Mouse (Mus musculus): Measurements from ENCODE around the gene Vmn1r68. TPM values are rescaled to one million over a fixed set of nuclear protein-coding genes. Genes with fewer than 3 reads are reported as not detected.
A peak's percentile ranks its signal among the peaks of the same experiment; 100 is the strongest.

Vmn1r68 gene
- polyA plus RNA-seq (2015; fragmentation: Nextera tagmentation; extraction: Ambion mirVana) = not detected in 2 replicates

GRCm38 (mm10) chr7:10558385-10558784, at the start of gene Vmn1r68:
Gene Vmn1r68, minus strand, starts transcription at chr7:10558485.
- no peaks in the 10 kb centered on the region for H3K9me3 ChIP-seq
- H3K4me2 ChIP-seq = no peak within 1 kb of the TSS
- H3K27me3 ChIP-seq = no peaks in the 10 kb centered on the region
- no peaks in the 10 kb centered on the region for H3K4me1 ChIP-seq
- no peak within 1 kb of the TSS for H3K9ac ChIP-seq
- no peak within 1 kb of the TSS for H3K4me3 ChIP-seq
- no peaks in the 10 kb centered on the region for H3K36me3 ChIP-seq
- WGBS = 79% methylated on average over 2 of the region's 2 CpGs
- ATAC-seq (ENCODE audit: insufficient number of reproducible peaks, low FRiP score, low TSS enrichment, low read depth) = no peak
- H3K27ac ChIP-seq = no peak within 1 kb of the TSS

DNA sequence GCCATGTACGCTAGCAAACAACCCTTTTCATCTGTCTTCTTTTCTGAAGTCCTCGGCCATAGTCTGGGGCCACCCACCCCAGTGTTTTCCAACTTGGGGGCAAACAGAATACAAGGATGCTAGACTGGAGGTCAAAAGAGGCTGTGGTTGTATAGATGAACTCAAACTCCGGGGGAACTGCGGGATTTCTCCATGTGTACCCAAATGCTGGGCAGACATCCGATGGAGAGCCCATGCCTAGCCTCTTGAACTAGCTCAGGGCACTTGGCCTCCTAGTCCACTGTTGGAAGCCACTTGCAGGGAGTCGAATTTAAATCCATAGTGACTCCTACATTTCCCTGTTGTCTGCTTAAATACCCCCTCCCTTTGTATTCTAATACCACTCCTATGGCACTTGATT, 62.7 kb downstream of the Vmn1r68 start:
- Histone ChIP-seq H3K4me3 (peak overlapping the region; percentile 60), H3K27me3 (no peaks in the 10 kb centered on the region), H3K4me1 (peaks cover 13% of the 10 kb centered on the region), H3K9ac (no peak overlapping the region), H3K36me3 (peaks cover 16% of the 10 kb centered on the region), H3K4me2 (peak overlapping the region; percentile 54), H3K9me3 (no peaks in the 10 kb centered on the region), H3K27ac (no peak overlapping the region)
- 0 out of 2 replicates have a peak, but pooled peaks have one; percentile 3 for ATAC-seq (ENCODE audit: insufficient number of reproducible peaks, low FRiP score, low TSS enrichment, low read depth)
- WGBS = 30% methylated on average over 6 of the region's 6 CpGs

- Histone ChIP-seq H3K4me3 (peak within 1 kb of the TSS; percentile 60), H3K27me3 (no peaks in the 10 kb centered on the region), H3K27ac (peak within 1 kb of the TSS; percentile 62; the same call in 1 of the 2 replicates), H3K4me1 (peaks cover 13% of the 10 kb centered on the region), H3K4me2 (peak within 1 kb of the TSS; percentile 54), H3K36me3 (peaks cover 22% of the 10 kb centered on the region), H3K9me3 (no peaks in the 10 kb centered on the region), H3K9ac (peak within 1 kb of the TSS; percentile 62)
- ATAC-seq (ENCODE audit: insufficient number of reproducible peaks, low FRiP score, low TSS enrichment, low read depth) = peak; percentile 97
- 1% methylated on average over 33 of the region's 33 CpGs for WGBS
Observed at GRCm38 (mm10) chr7:10494786-10495521, 63.3 kb downstream of the Vmn1r68 start, which contains the start of gene Zik1. Gene Zik1, minus strand, starts transcription at chr7:10495394.

GRCm38 (mm10) chr7:10480588-10481233, 77.6 kb downstream of the Vmn1r68 start:
- no peak overlapping the region for H3K4me2 ChIP-seq
- WGBS = 64% methylated on average over 18 of the region's 18 CpGs

DNA sequence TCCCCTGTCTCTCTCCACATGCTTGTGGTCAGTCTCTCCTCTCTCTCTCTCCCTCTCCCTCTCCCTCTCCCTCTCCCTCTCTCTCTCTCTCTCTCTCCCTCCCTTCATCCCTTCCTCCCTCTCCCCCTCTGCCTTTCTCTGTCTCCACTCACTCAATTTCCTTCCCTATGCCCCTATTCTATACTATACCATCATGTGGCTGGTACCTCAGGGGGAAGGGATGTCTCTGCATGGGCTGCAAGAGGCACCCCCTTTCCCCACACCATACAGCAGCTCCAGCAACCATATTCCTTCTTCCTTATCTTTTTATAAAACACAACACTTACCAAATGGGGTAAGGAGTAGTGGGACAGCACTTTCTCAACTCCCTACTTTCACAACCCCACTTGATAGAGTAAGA, 78.5 kb downstream of the Vmn1r68 start:
- no peak overlapping the region for H3K4me2 ChIP-seq
- H3K4me3 ChIP-seq = no peak overlapping the region
- H3K9ac ChIP-seq = no peak overlapping the region
- no peak for ATAC-seq (ENCODE audit: insufficient number of reproducible peaks, low FRiP score, low TSS enrichment, low read depth)
- H3K36me3 ChIP-seq = no peaks in the 10 kb centered on the region
- no peak overlapping the region for H3K27ac ChIP-seq
- no peaks in the 10 kb centered on the region for H3K9me3 ChIP-seq
- H3K4me1 ChIP-seq = no peaks in the 10 kb centered on the region
- H3K27me3 ChIP-seq = no peaks in the 10 kb centered on the region

More at GRCm38 (mm10) chr7:10480588-10481233, 77.6 kb downstream of the Vmn1r68 start:
- Histone ChIP-seq H3K4me1 (no peaks in the 10 kb centered on the region), H3K9me3 (no peaks in the 10 kb centered on the region), H3K4me3 (peak overlapping the region; percentile 17), H3K9ac (no peak overlapping the region), H3K27me3 (no peaks in the 10 kb centered on the region), H3K36me3 (no peaks in the 10 kb centered on the region), H3K27ac (no peak overlapping the region)
- no peak for ATAC-seq (ENCODE audit: insufficient number of reproducible peaks, low FRiP score, low TSS enrichment, low read depth)

- no peak overlapping the region for H3K4me2 ChIP-seq
- H3K36me3 ChIP-seq = no peaks in the 10 kb centered on the region
- H3K27me3 ChIP-seq = no peaks in the 10 kb centered on the region
- no peak overlapping the region for H3K9ac ChIP-seq
- no peaks in the 10 kb centered on the region for H3K4me1 ChIP-seq
- H3K4me3 ChIP-seq = no peak overlapping the region
- 65% methylated on average over 3 of the region's 3 CpGs for WGBS
- H3K9me3 ChIP-seq = no peaks in the 10 kb centered on the region
- no peak overlapping the region for H3K27ac ChIP-seq
- ATAC-seq (ENCODE audit: insufficient number of reproducible peaks, low FRiP score, low TSS enrichment, low read depth) = no peak
Observed at GRCm38 (mm10) chr7:10458166-10458565, 100.1 kb downstream of the Vmn1r68 start.

Other genes starting within 250 kb of the Vmn1r68 start
- gene Vmn1r67, start 115.2 kb downstream of the Vmn1r68 start, polyA plus RNA-seq (2015; fragmentation: Nextera tagmentation; extraction: Ambion mirVana) = not detected in 2 replicates
- 8.9 and 10.9 TPM in 2 replicates for gene Zik1, start 63.1 kb downstream of the Vmn1r68 start, polyA plus RNA-seq (2015; fragmentation: Nextera tagmentation; extraction: Ambion mirVana)
- not detected in 2 replicates for gene Vmn1r69, start 55.2 kb upstream of the Vmn1r68 start, polyA plus RNA-seq (2015; fragmentation: Nextera tagmentation; extraction: Ambion mirVana)
- gene Vmn1r70, start 73.0 kb upstream of the Vmn1r68 start, polyA plus RNA-seq (2015; fragmentation: Nextera tagmentation; extraction: Ambion mirVana) = not detected in 2 replicates
- not detected in 2 replicates for gene Nlrp4b, start 129.3 kb upstream of the Vmn1r68 start, polyA plus RNA-seq (2015; fragmentation: Nextera tagmentation; extraction: Ambion mirVana)
- gene Vmn1r71, start 195.9 kb upstream of the Vmn1r68 start, polyA plus RNA-seq (2015; fragmentation: Nextera tagmentation; extraction: Ambion mirVana) = not detected in 2 replicates